Mouse (Mus musculus) olfactory bulb, adult 2 months (tissue): ENCODE data around the gene Tmem189. TPM values are rescaled to one million over a fixed set of nuclear protein-coding genes. Genes with fewer than 3 reads are reported as not detected.
"Not testable (repeated sequence)": the region's sequence is repeated elsewhere in the genome, so short reads cannot be mapped to it uniquely, and the experiment has no call there.

ENCODE experiments used
- H3K27ac ChIP-seq: fragments of 200-500 bp; 2 replicates; pipeline ENCODE4 v1.5.1; 2012; ENCODE audit warnings: low read depth, low read length; ENCODE audit not compliant: insufficient read depth
- H3K4me1 ChIP-seq: fragments of 200-500 bp; 2 replicates; pipeline ENCODE4 v1.6.1; 2012; ENCODE audit warnings: low read length; ENCODE audit not compliant: control insufficient read depth, insufficient read depth
- H3K4me3 ChIP-seq: fragments of 200-500 bp; 2 replicates; pipeline ENCODE4 v1.5.1; 2012; ENCODE audit warnings: mild to moderate bottlenecking, low read depth, low read length, moderate library complexity; ENCODE audit not compliant: insufficient read depth
- CTCF ChIP-seq: fragments of 200-500 bp; IDR thresholded peaks from 2 replicates; pipeline ENCODE4 v1.5.1; 2012; ENCODE audit warnings: low read depth, mild to moderate bottlenecking, low read length, moderate library complexity; ENCODE audit not compliant: insufficient read depth
- POLR2A ChIP-seq: fragments of 200-500 bp; IDR thresholded peaks from 2 replicates; pipeline ENCODE4 v1.6.1; 2012; ENCODE audit warnings: mild to moderate bottlenecking, low read depth, low read length, moderate library complexity; ENCODE audit not compliant: insufficient read depth
- WGBS: fragments of 180-500 bp; shearing (Covaris S2); methylation state at CpG from one replicate; pipeline ENCODE4 v1.1.7; 2018; 5-methylcytosine and 5-hydroxymethylcytosine counted together
- polyA plus RNA-seq: library from polyadenylated mRNA; stranded (reverse); fragments of >200 nt; gene quantifications from 2 replicates; pipeline ENCODE4 v1.2.4, GENCODE M21; 2012; ENCODE audit warnings: low replicate concordance; ENCODE audit not compliant: missing spikeins, insufficient read depth, insufficient read length

Gene Tmem189
- polyA plus RNA-seq, 1 experiment: 167 TPM

- H3K4me3 ChIP-seq: no peak overlapping the region
- no peak for TF ChIP-seq CTCF
- TF ChIP-seq POLR2A: no peak
- 58% methylated on average over 5 of the region's 5 CpGs for WGBS
- no peak overlapping the region for H3K27ac ChIP-seq
- peaks cover 65% of the 10 kb centered on the region for H3K4me1 ChIP-seq
These were observed 66.7 kb downstream of the Tmem189 start for GRCm38 (mm10) chr2:167622965-167623364.

- WGBS: 70% methylated on average over 13 of the region's 13 CpGs
- H3K4me1 ChIP-seq: peaks cover 63% of the 10 kb centered on the region
- H3K4me3 ChIP-seq: no peak overlapping the region
- H3K27ac ChIP-seq: no peak overlapping the region
- TF ChIP-seq POLR2A (no peak), CTCF (no peak)
These were observed 67.3 kb downstream of the Tmem189 start for GRCm38 (mm10) chr2:167622352-167622751.

- Histone ChIP-seq H3K4me1 (peaks cover 55% of the 10 kb centered on the region), H3K27ac (no peak overlapping the region), H3K4me3 (no peak overlapping the region)
- 64% methylated on average over 9 of the region's 9 CpGs for WGBS
- TF ChIP-seq CTCF: no peak
- TF ChIP-seq POLR2A: no peak
These were observed 68.2 kb downstream of the Tmem189 start for GRCm38 (mm10) chr2:167621255-167622087.

GRCm38 (mm10) chr2:167617472-167617871 is 72.2 kb downstream of the Tmem189 start:
- H3K4me1 ChIP-seq: peaks cover 32% of the 10 kb centered on the region
- no peak for TF ChIP-seq POLR2A
- TF ChIP-seq CTCF: no peak
- H3K27ac ChIP-seq: no peak overlapping the region
- no peak overlapping the region for H3K4me3 ChIP-seq
- 54% methylated on average over 4 of the region's 4 CpGs for WGBS

- no peak overlapping the region for H3K27ac ChIP-seq
- H3K4me1 ChIP-seq: peaks cover 28% of the 10 kb centered on the region
- no peak overlapping the region for H3K4me3 ChIP-seq
- no peak for TF ChIP-seq CTCF
- no peak for TF ChIP-seq POLR2A
- 95% methylated on average over 3 of the region's 3 CpGs for WGBS
These were observed 72.6 kb downstream of the Tmem189 start for GRCm38 (mm10) chr2:167617034-167617433.

DNA sequence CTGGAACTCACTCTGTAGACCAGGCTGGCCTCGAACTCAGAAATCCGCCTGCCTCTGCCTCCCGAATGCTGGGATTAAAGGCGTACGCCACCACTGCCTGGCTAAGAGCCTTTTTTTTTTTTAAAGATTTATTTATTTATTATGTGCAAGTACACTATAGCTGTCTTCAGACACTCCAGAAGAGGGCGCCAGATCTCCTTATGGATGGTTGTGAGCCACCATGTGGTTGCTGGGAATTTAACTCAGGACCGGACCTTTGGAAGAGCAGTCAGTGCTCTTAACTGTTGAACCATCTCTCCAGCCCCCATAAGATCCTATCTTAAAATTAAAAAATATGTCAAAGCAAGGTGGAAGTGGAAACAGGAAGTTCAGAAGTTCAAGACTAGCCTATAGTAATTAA is 76.3 kb downstream of the Tmem189 start:
- not testable (repeated sequence) for H3K4me3 ChIP-seq, H3K27ac ChIP-seq, H3K4me1 ChIP-seq
- WGBS: 96% methylated on average over 7 of the region's 7 CpGs

- WGBS: 90% methylated on average over 14 of the region's 14 CpGs
- Histone ChIP-seq H3K4me3 (no peak overlapping the region), H3K4me1 (no peaks in the 10 kb centered on the region), H3K27ac (no peak overlapping the region)
- TF ChIP-seq CTCF (no peak), POLR2A (no peak)
These were observed 77.5 kb downstream of the Tmem189 start for GRCm38 (mm10) chr2:167612122-167612521.

- Histone ChIP-seq H3K4me1 (no peaks in the 10 kb centered on the region), H3K4me3 (no peak overlapping the region), H3K27ac (no peak overlapping the region)
- TF ChIP-seq CTCF (no peak), POLR2A (no peak)
- WGBS: 88% methylated on average over 10 of the region's 10 CpGs
These were observed 78.3 kb downstream of the Tmem189 start for GRCm38 (mm10) chr2:167611287-167611686.

GRCm38 (mm10) chr2:167606745-167607123 is 82.9 kb downstream of the Tmem189 start:
- no peak overlapping the region for H3K4me3 ChIP-seq
- 89% methylated on average over 4 of the region's 4 CpGs for WGBS
- H3K27ac ChIP-seq: no peak overlapping the region
- TF ChIP-seq CTCF (no peak), POLR2A (no peak)
- H3K4me1 ChIP-seq: 0 out of 2 replicates have a peak, but pooled peaks cover 2% of the 10 kb centered on the region
